Mouse (Mus musculus) spleen, postnatal 10 days (tissue): ENCODE results near the gene St3gal5.
"Not testable (repeated sequence)": the region's sequence is repeated elsewhere in the genome, so short reads cannot be mapped to it uniquely, and the experiment has no call there.

Experiments
- DNase-seq, 2 experiments: peaks; one replicate each; pipeline ENCODE4 v3.0.0; 2021 to 2022; ENCODE audit warnings: low spot score in 2 of 2

The St3gal5 gene

GRCm38 (mm10) chr6:72097181-72097995, at the start of gene St3gal5:
Gene St3gal5 (plus strand): TSS chr6:72097592.
- DNase-seq: peak; percentile 89 to 95

DNA sequence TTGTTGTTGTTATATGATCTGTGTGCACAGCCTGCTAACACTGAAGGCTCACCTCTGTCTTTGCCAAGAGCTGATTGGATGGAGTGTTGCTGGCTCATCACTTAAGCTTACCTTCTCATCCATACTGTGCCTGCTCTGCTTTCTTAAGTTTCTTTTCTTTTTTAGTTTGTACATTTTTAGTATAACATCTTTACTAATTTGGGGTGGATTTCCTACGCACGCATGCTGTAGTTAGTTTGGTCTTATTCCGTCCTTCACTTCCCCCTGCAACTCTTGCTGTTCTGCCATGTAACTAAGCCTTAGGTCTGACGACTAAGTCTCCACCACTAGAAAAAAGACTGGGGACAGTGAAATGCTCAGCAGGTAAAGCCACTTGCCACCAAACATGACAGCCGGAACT, 48.7 kb upstream of the St3gal5 start:
- DNase-seq: no peak

DNA sequence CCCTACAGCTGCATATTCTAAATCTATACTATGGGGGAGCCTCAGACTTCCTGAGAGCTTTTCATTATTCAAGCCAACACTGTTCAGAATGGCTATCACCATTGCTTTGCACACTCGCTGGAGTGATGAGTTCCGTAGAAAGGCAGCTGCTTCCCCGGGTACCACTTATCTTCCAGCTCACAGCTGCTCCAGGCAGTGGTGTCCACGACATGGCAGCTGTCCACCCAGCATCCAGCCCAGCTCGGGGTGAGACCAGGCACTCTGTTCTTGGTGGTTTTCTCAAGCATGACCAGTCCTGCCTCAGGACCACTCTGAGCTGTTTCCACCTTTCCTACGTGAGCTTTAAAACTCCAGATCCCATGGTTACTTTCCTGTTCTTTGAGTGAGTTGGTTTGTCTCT, 47.5 kb upstream of the St3gal5 start:
- DNase-seq: peak in 1 of 2 experiments; percentile 10

GRCm38 (mm10) chr6:72050827-72051226, 46.6 kb upstream of the St3gal5 start:
- DNase-seq: no peak

GRCm38 (mm10) chr6:72051247-72051646, 46.1 kb upstream of the St3gal5 start:
- no peak for DNase-seq

DNA sequence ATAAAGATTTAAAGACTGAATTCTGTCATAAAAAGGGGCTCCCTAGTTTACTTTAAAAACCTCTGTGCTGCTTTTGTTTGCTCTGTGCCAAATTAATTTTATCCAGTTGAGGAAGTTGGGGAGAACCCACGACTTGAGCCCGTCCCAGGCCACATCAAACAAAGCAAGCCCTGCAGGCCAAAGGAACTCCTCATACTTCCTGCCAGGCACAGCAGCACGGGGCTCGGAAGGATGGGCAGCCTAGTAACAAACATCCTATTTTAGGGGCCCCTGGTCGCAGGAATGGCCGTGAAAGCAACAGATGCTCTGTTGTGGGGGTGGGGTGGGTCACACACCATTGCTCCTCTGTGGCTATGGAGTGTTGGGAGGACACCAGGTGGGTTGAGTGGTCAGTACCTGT, 45.6 kb upstream of the St3gal5 start:
- DNase-seq: peak in 1 of 2 experiments; percentile 20

DNA sequence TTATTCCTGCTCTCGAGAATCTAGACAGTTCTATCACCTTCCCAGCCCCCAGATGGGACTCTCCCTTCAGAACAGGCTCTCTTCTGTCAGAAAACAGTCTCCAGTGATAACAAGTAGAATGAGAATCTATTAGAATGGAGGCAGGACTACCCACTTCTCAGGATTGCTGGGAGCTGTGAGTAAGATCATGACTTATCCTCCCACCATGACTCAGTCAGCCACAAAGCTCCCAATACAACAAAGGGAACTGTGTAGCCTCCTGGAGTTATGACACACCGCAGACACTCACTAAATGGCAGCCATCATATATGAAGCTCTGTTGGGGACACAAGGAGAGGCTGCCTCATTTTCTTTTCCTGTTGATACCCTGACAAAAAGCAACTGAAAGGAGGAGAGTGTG, 40.8 kb upstream of the St3gal5 start:
- DNase-seq: no peak

DNA sequence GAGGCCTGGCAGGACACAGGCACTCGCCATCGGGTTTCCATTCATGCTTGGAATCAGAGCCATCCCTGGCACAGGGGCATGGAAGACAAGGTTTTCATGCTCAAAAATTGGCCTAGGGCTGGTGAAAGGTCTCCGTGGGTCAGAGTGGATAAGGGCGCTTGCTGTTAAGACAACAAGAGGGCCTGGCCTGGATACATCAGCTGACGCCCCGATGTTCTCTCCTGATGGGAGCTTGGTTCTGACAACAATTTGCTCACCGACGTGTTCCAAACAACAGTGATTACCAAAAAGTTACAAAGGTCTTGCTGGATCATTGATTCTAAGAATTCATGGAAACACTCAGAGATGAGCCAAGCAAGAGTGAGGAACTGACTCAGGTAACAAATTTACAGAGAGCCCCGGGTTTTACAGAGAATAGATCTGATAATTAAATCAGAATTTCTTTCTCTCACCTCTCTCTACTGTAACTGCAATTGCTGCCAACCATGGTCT, 38.9 kb upstream of the St3gal5 start:
- DNase-seq: no peak

DNA sequence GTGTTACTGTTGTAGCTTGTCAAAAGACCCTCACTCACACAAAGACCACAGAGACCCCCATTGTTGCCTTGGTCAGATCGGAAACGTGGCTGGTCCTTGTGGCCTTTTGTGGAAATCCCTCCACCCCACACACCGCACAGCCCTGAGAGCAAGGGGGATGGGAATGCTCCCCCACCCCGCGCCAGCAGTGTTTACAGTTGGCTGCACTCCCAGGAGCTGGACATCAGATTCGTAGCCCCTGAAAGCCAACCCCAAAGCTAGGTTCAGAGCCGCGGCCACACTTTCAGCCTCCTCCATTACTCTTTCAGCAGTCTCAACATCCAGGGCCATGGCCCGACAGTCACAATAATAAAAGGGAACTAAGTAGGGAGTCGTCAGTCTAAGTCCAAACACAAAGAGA, 36.7 kb upstream of the St3gal5 start:
- DNase-seq: not testable (repeated sequence)

DNA sequence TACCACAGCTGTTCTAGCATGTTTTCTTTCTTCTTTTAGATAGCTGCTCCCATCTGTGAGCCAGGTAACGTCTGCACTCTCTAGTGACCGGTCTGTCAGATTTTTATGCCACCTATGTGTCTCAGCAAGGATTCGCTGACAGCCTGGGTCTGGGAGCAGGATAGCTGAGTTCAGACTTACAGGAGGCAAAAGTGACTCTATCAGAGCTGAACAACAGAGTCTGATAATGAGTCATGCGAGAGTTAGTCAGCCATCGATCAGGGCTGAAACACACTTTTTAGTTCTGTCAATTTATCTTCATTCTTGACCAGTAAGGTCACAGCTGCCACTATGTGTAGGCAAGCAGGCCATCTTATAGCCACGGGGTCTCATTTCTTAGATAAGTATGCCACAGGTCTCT, 33.7 kb upstream of the St3gal5 start:
- DNase-seq: no peak

- DNase-seq: no peak
Measured at GRCm38 (mm10) chr6:72065988-72066387, 31.4 kb upstream of the St3gal5 start.

DNA sequence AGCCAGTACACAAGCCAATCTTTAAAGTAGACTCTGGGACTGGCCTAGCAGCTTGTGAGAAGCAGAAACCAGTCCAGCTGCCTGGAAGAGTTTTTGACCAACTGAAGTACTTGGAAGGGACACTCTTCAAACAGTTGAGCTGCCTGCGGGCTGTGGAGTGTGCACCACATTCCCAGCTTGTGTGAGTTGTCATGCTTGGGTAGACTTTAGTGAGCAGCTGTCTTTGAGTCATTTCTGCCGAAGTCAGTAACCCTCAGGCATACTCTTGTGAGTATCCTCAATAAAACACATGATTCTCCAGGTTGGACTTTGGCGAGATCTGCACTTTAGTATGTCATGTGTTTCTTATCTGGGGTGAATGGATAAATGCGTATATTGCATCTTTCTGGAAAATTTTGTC, 29.0 kb upstream of the St3gal5 start:
- no peak for DNase-seq

DNA sequence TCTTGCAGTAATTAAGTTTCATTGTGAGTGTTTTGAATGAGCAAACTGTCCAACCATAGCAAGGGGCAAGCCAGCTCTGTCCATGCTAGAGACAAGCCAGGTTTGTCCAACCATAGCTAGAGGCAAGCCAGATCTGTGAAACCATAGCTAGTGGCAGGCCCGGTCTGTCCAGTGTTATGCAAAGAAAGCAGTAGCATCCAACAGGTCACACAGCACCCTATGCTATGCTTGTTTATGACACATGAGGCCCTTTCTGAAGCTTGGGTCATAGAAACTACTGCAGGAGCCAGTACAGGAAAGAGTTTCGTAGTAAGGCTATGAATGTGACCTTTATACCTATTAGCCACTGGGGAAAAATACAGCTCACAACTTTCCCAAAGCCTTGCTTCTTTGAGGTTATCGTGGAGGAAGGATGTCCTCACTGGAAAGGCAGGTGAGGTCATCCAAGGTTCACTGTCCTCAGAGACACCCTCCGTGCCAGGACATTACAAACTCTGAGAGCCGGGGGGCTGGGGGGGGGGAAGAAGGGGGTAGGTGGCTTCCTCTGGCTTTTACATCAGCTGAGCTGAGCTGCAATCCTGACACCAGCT, 26.0 kb upstream of the St3gal5 start:
- DNase-seq: no peak

DNA sequence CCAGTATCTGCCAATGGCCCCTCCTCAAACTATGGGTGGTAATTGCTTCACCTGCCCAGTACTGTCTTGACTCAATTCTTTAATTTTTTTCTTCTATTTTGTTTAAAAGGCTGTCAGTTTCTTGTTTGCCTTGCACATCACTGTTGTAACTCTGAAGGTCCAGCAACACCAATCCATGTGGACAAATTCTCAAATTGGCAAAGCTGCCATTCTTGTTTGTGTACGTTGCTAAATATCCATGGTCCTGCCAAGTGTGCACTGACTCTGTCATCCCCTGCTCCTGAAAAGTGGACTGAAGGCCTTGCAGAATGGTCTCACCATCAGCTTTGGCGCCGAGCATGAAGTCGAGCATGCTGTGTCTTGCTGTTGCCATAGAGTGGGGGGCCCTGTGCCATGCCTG, 23.6 kb upstream of the St3gal5 start:
- no peak for DNase-seq

DNA sequence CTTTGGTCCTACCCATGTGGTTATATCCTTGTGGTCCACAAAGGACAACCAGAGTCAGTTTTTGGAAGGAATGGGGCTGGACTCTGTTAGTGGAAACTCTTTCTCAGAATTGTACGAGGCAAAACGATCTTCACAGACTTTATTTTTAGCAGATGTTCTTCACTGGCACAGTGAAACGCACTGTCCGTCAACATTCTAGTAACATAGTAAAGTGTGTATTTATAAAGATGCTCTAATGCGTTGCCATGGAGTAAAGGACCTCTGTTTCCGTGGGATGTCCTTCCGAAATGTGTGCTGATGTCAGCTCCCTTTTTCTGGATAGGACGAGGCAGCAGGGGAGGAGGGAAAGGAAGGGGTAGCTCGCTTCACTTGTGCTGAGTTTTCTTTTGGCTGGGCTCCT, 20.9 kb upstream of the St3gal5 start:
- no peak for DNase-seq

GRCm38 (mm10) chr6:72078178-72078577, 19.2 kb upstream of the St3gal5 start:
- DNase-seq: no peak

DNA sequence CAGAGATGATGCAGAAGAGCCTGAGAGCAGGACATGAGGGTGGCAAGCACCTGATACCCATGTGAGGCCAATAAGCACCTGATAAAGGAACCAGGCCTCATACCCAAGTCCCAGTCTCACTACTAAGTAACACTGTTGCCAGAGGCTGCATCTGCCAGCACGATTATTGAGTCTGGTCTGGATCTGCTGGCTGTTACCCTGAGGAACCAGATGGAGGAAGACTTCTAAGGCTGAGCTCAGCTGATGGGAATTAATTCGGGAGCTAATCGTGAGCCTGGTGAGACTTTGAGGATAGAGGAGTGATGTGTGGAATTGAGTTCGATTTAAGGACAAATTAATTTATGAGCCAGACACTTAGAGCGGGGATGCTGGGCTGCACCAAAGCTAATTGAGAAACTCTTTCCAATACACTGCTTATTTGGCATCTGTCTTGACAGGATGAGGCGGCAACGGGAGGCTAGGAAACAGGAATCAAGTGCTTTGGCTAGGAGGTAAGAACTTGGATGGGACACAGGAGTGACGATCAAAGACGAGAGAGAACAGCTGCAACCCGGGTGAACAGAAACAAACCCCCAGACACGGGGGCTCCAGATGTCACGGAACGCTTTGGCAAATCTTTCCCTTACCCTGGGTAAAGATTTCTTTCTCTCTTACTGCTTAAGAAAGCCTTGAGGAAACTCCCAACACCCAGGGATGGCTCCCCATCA, 15.9 kb upstream of the St3gal5 start:
- no peak for DNase-seq

DNA sequence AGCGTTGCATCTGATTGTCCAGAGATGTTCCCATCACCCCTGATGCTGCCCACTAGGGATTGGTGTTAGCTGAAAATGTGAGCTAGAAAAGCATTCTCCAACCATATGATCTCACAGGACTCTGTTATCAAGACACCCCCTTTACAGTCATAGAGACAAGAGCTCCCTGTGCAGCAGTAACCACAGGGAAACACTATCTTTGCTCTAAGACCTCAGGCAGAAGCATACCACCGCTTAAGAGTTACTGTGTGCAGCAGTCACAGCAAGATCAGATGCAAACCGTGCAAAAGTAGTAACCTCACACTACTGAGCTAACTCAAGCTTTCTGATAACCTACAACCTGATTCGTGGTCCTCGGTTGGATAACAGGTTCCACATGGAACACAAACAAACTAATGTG, 10.0 kb upstream of the St3gal5 start:
- no peak for DNase-seq

GRCm38 (mm10) chr6:72089865-72090264, 7.5 kb upstream of the St3gal5 start:
- DNase-seq: no peak

DNA sequence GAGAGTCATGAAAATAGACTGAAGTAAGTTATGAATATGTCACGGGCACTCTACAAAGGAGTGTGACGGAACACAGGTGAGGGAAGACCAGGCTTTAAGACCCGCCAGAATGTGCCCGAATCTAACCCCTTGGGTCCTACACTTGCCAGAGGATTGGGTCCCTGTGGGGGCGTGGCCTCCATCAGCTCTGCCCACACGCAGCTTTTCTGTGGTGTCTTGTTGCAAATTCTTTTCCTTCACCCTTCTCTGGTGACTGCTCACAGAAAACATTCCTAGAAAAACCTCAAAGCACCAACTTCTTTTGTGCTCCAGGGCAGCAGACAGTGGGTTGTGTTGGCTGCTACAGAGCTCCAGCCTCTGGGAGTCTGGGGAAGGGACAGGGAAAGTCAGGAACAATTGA, 6.4 kb upstream of the St3gal5 start:
- DNase-seq: no peak

DNA sequence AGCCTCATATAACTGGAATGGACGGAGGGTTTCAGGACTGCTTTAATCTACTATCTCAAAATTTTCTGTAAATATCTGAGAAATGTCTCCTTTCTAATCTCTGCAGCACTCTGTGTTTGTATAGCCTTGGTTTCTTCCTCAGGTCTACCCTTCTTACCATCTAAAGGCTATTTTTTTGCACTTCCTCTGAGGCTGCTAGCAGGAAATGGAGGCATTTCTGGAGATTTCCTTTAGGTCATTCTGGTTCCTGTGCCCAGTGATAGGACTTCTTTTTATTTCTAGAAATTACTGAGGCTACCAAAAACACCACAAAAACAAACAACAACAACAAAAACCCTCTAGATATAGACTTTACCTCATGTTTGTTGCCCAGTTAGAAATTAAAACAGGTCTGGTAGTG, 4.3 kb upstream of the St3gal5 start:
- DNase-seq: no peak

- DNase-seq: no peak
Measured at GRCm38 (mm10) chr6:72096217-72096616, 1.2 kb upstream of the St3gal5 start.

- no peak for DNase-seq
Measured at GRCm38 (mm10) chr6:72096669-72097068, 723 bp upstream of the St3gal5 start.
